Mouse (Mus musculus) natural killer cell, adult 2 months (primary cell): ENCODE data around the gene Glra3.

Experiments used
- DNase-seq, 2 experiments: peaks; one replicate each; pipeline ENCODE4 v3.0.0; 2022; ENCODE audit warnings: low spot score in 2 of 2

The Glra3 gene

GRCm38 (mm10) chr8:55939870-55940525 lies at the start of gene Glra3:
Gene Glra3 (plus strand): TSS chr8:55940460.
- DNase-seq = no peak

DNA sequence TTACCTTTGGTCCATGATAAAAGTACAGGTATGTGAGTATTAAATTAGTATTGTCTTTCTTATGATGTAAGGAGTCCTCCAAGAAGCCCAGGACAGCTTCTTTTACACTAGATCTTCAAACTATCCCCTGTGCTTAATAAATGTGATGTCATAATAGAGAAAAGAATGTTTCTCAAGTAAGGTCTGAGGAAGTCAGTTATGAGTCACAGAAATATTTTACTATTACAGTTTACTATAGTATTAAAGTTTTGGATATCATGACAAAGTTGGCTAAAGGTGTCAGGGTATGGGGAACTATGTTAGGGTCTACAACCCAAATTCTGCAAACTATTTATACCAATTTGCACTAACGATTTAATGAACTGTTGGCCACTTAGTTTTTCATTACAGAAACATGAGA lies 33.4 kb upstream of the Glra3 start, which contains the start of gene Adam29:
Gene Adam29, minus strand, starts transcription at position 101 of the 400 bp plus-strand sequence.
- DNase-seq = no peak

- DNase-seq = no peak
Measured at GRCm38 (mm10) chr8:55940526-55940880, 243 bp downstream of the Glra3 start.

GRCm38 (mm10) chr8:55964759-55965320 lies 24.6 kb downstream of the Glra3 start:
- no peak for DNase-seq

- no peak for DNase-seq
Measured at GRCm38 (mm10) chr8:55997859-55998258, 57.6 kb downstream of the Glra3 start.

- DNase-seq = no peak
Measured at GRCm38 (mm10) chr8:56054324-56054723, 114.1 kb downstream of the Glra3 start.

- DNase-seq = no peak
Measured at GRCm38 (mm10) chr8:56063081-56063480, 122.8 kb downstream of the Glra3 start.

DNA sequence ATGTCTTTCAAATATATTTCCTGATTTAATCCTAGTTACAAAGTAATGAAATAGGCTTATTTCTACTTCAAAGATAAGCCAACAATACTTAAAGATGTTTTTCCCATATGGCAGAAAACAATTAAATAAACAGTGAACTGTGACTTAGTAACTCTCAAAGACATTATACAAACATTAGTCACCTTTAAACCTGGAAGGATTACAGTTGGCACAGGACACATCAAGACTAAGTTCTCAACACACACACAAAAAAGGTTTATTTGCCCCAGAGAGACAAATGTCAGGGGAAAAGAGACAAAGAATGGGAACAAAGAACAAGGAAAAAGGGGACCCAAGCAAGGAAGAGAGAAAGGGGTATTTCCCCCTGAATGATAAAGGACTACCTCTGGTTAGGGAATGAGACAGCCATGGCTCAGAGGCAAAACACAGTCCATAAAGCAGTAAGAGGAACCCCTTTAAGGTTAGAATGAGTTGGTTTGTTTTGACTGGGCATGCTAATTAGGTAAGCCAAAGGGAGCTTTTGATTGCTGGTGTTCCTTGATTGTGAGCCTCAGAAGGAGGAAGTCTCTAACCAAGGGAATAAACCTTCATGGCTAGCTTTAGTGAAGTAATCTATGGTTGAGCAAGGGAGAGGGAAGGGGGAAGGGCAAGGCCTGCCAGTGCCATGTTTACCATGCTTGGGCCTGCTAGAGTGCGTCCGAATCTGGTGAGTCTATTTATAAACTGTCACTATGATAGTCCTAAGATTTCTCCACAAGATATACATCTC lies 130.4 kb downstream of the Glra3 start:
- DNase-seq = no peak

- no peak for DNase-seq
Measured at GRCm38 (mm10) chr8:56083654-56084053, 143.4 kb downstream of the Glra3 start.

GRCm38 (mm10) chr8:56094385-56094784 lies 154.1 kb downstream of the Glra3 start:
- no peak for DNase-seq

GRCm38 (mm10) chr8:56110296-56110695 lies 170.0 kb downstream of the Glra3 start:
- DNase-seq = no peak

DNA sequence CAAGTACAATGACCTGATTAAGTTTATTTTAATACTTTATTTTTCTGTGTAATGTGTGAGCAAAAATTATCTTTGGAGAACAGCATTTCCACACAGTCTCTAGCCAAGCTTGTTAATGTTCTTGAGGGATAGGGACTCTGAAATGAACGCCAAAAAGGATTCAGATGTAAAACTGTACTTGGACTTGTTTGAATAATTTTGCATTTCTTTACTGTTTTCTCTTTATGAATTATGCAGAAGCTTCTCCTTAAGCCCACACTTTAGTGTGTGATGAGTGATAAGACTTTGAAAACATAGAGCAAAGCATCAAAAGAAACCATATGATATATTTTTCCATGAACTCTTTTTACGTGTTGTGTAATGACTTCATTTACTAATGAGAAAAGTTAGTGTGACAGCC lies 189.1 kb downstream of the Glra3 start:
- DNase-seq = no peak

GRCm38 (mm10) chr8:56150697-56151096 lies 210.4 kb downstream of the Glra3 start:
- DNase-seq = no peak

DNA sequence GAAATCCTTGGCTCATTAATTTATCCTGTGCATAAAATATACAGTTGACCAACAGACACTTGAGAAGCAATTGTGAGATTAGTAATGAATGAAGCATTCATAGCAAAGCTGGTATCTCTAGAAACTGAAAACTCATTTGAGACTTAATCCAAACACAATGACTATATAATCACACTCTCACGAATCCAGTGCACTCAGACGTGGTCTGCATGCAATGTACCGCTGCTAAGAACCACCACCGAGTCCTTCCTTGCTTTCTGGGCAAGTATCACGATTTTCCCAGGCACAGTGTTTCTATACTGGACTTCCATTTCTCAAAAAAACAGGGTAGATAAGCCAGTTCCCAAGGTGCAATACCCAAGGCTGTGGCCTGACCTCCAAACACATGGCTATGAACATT lies 211.3 kb downstream of the Glra3 start:
- DNase-seq = no peak

DNA sequence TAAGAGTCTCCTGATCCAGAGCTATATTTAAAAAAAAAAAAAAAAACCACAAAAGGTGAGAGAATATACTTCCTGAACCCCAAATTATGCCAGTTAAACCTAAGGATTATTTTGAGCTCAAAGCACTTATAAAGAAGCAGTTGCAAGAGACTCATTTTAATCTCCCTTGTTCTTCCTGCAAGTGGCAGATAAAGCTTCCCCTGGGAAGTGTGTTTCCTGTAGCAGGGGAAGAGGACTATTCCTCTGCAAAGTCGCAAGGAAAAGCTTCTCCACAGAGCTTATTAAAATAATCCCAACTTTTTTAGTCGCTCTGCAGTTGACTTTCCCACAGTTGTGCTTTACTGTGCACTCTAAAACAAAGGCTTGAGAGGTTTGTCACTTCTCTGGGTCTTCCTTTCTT lies 218.7 kb downstream of the Glra3 start:
- no peak for DNase-seq
